Mouse (Mus musculus) forebrain, embryonic 12.5 days (tissue): Measurements from ENCODE around the gene Bcl2l11. TPM values are rescaled to one million over a fixed set of nuclear protein-coding genes. Genes with fewer than 3 reads are reported as not detected.
A peak's percentile ranks its signal among the peaks of the same experiment; 100 is the strongest.

ENCODE experiments used
- ATAC-seq: fragments of 200-750 bp; cut with Nextera tagmentation; 2 replicates; pipeline ENCODE4 v1.8.0; 2017; ENCODE audit warnings: moderate TSS enrichment; ENCODE audit not compliant: low FRiP score
- H3K27ac ChIP-seq: fragments of 300-500 bp; sonication (generic); 2 replicates; pipeline ENCODE4 v1.5.1; 2016; ENCODE audit warnings: mild to moderate bottlenecking
- H3K27me3 ChIP-seq: fragments of 300-500 bp; sonication (generic); 2 replicates; pipeline ENCODE4 v1.6.1; 2016; ENCODE audit warnings: mild to moderate bottlenecking
- H3K36me3 ChIP-seq: fragments of 300-500 bp; sonication (generic); replicated peaks from 2 replicates; pipeline ENCODE4 v1.6.1; 2016; ENCODE audit warnings: mild to moderate bottlenecking
- H3K4me1 ChIP-seq: fragments of 300-500 bp; sonication (generic); 2 replicates; pipeline ENCODE4 v1.6.1; 2016
- H3K4me2 ChIP-seq: fragments of 300-500 bp; sonication (generic); 2 replicates; pipeline ENCODE4 v1.6.1; 2016; ENCODE audit warnings: mild to moderate bottlenecking, moderate library complexity
- H3K4me3 ChIP-seq: fragments of 300-500 bp; sonication (generic); replicated peaks from 2 replicates; pipeline ENCODE4 v1.5.1; 2016; ENCODE audit warnings: mild to moderate bottlenecking
- H3K9ac ChIP-seq: fragments of 300-500 bp; sonication (generic); 2 replicates; pipeline ENCODE4 v1.6.1; 2016; ENCODE audit warnings: mild to moderate bottlenecking
- H3K9me3 ChIP-seq: fragments of 300-500 bp; sonication (generic); 2 replicates; pipeline ENCODE4 v1.6.1; 2016
- WGBS: fragments of 180-500 bp; shearing (Covaris S2); methylation state at CpG from one replicate; pipeline ENCODE4 v1.1.7; 2016; 5-methylcytosine and 5-hydroxymethylcytosine counted together
- polyA plus RNA-seq: library from polyadenylated mRNA; unstranded; fragments of >200 nt; fragmentation: Nextera tagmentation; extraction: Ambion mirVana; gene quantifications from 2 replicates; pipeline ENCODE4 v1.2.1, GENCODE M21; 2016

The Bcl2l11 gene
- polyA plus RNA-seq, 1 experiment from 2014 or later, result 19.6 TPM

DNA sequence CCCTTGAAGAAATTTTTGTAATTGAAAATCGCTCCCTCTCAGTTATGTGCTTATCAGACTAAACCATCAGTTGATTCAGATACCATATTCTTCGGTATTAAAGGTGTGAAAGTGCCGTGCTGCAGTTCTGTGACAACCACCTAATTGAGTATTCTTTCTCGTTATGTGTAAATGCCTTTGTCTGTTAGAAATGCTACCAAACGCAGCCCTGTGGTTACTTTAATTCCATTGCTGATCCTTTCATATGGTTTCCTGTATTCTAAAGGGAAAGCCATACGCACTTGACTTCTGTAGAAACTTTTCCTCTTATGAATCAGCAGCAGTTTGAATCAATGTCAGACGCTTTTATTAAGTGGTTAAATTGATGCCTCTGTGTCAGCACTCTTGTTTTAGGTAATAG, 8.2 kb upstream of the Bcl2l11 start:
- Histone ChIP-seq H3K9ac (no peak overlapping the region), H3K36me3 (no peaks in the 10 kb centered on the region), H3K4me2 (no peak overlapping the region), H3K4me3 (no peak overlapping the region), H3K4me1 (peaks cover 8% of the 10 kb centered on the region), H3K27me3 (peaks cover 28% of the 10 kb centered on the region), H3K27ac (no peak overlapping the region), H3K9me3 (no peaks in the 10 kb centered on the region)
- 64% methylated on average over 7 of the region's 7 CpGs for WGBS
- no peak for ATAC-seq

DNA sequence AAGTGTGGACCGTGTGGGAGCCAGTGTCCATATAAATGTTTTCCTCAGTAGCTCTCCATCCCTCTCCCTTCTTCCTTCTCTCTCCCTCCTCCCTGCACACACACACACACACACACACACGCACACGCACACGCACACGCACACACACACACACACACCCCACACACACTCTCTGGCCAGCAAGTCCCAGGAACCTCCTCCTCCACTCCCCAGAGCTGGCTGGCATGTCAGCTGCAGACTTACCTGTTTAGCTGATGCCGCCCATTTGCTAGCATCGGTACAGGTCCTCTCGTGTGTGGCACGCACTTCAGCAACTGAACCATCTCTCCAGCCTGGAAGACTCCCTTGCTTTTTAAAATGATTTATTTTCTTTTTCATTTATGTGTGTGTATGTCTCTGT, 6.9 kb upstream of the Bcl2l11 start:
- no peak for ATAC-seq
- Histone ChIP-seq H3K27me3 (peaks cover 41% of the 10 kb centered on the region), H3K9ac (no peak overlapping the region), H3K4me3 (no peak overlapping the region), H3K9me3 (no peaks in the 10 kb centered on the region), H3K4me1 (peaks cover 22% of the 10 kb centered on the region), H3K27ac (no peak overlapping the region), H3K4me2 (no peak overlapping the region), H3K36me3 (no peaks in the 10 kb centered on the region)
- WGBS, result 96% methylated on average over 9 of the region's 9 CpGs

DNA sequence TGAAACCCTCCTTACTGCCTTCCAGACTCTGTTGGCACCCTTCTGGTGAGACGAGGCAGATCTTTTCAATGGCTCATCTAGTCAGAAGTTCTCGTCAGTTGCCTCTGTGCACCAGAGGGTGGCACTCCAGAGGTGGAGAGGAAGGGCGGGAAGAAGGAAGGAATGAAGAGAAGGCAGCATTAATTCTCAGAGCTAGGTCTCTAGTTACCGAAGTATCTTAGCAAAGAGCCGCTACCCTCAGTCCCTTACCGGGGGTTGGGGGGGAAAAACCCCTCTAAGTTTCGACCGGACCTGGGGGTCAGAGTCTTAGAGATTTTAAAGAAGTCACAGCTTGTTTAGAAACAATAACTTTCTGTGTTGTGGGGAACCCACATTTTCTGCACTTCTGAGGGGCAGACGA, 3.3 kb upstream of the Bcl2l11 start:
- under 1% methylated on average over 9 of the region's 9 CpGs for WGBS
- Histone ChIP-seq H3K27ac (no peak overlapping the region), H3K4me3 (peak overlapping the region; percentile 16), H3K36me3 (no peaks in the 10 kb centered on the region), H3K9me3 (no peaks in the 10 kb centered on the region), H3K4me2 (peak overlapping the region; percentile 98), H3K4me1 (peaks cover 36% of the 10 kb centered on the region), H3K27me3 (peaks cover 58% of the 10 kb centered on the region), H3K9ac (no peak overlapping the region)
- no peak for ATAC-seq

DNA sequence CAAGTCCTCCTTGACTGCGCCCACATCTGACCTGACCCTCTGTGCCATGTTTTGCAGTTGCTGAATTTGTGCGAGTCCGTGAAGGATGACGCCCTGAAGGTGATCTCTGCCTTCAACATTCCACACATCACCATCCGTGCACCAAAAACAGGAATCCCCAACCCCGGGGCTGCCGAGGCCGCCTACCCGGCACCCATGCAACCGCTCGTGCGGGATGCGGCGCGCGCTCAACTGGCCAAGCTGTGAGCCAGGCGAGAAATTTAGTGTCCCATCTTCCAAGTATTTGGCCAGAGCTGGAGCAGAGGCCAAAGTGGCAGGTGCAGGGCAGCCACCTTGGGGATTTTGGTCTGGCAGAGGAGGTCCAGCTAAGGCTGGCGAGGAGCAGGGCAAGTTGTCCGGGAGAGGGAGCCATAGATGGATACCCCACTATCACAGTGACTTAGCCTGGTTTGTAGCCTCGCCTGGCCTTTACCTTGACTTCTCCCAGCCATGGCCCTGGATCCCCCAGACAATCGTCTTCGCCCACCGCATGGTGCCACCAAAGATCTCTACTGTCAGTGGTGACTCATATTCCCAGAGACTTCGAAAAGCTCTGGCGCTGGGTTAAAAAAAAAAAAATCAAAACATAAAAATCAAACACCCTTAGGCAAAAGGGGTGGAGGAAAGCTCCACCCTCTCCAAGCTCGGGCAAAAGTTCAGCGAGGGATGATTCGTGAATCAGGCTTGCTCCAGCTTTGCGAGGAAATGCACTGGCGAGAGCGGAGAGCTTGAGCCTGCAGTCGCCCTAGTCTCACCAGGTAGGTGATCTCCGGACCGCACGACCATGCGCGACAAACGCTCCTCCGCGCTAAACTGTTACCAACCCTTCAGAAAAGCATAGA, 2.7 kb upstream of the Bcl2l11 start:
- Histone ChIP-seq H3K4me1 (peaks cover 37% of the 10 kb centered on the region), H3K36me3 (no peaks in the 10 kb centered on the region), H3K27ac (no peak overlapping the region), H3K9me3 (no peaks in the 10 kb centered on the region), H3K9ac (no peak overlapping the region), H3K27me3 (peaks cover 58% of the 10 kb centered on the region), H3K4me2 (peak overlapping the region; percentile 98), H3K4me3 (peak overlapping the region; percentile 74)
- ATAC-seq, result no peak
- 1% methylated on average over 40 of the region's 40 CpGs for WGBS

DNA sequence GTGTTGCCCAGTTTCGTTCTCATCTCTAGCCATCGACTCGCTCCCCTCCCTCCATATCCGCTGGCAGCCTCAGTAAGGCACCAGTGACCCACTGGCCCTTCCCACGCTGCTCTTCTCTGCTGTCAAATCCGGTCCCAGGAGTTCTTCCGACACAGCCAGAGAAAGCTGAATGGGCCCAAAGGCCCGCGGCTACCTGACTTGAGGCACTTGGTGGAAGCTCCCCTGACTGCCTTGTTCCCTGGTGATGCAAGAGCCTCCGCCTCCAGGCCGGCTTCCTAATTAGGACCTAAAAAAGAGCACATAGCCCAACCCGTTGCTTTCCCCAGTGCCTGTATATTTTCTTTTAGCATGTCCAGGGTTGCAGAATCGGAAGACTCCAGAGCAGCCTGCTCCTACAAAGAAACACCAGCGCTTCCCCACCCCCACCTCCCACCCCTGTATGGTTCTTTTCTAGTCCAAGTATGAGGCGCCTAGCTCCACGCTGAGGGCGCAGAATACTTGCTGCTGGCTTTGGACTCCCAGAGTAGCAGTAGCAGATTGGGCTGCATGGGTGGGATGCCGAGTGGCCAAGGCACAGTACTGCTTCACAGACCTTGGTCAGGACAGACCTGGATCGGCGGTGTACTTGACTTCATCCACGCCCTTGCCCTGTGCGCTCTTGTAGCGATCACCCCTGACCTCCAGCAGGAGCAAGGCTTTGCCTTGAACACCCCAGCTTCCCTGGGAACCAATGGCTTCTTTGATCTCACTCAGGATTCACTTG, 1.7 kb upstream of the Bcl2l11 start:
- peak overlapping the region; percentile 59; the same call in 1 of the 2 replicates for H3K9ac ChIP-seq
- peaks cover 58% of the 10 kb centered on the region for H3K27me3 ChIP-seq
- H3K4me3 ChIP-seq, result peak overlapping the region; percentile 74
- H3K4me1 ChIP-seq, result peaks cover 46% of the 10 kb centered on the region
- WGBS, result 3% methylated on average over 23 of the region's 23 CpGs
- no peaks in the 10 kb centered on the region for H3K9me3 ChIP-seq
- H3K27ac ChIP-seq, result no peak overlapping the region
- no peak for ATAC-seq
- no peaks in the 10 kb centered on the region for H3K36me3 ChIP-seq
- H3K4me2 ChIP-seq, result peak overlapping the region; percentile 98

DNA sequence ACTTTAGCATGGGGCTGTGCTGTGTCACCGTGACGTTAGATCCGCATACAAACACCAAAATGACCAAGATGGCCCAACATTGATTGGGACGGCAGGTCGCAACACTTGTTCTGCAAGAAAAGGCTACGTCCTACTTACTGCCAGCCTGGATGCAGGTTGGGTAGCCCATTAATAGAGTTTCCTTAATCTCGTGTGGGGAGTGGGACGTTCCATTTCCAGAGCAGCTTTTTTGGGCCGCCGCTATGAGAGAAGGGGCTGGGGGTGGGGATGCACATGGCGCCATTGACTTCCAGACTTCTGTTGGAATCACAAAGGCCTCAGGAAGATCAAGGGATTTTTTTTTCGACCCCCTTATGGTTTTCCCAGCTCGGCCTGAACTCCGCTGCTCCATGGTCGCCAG, 1.1 kb upstream of the Bcl2l11 start:
- H3K9me3 ChIP-seq, result no peaks in the 10 kb centered on the region
- 4% methylated on average over 15 of the region's 15 CpGs for WGBS
- H3K27me3 ChIP-seq, result peaks cover 58% of the 10 kb centered on the region
- no peaks in the 10 kb centered on the region for H3K36me3 ChIP-seq
- peaks cover 48% of the 10 kb centered on the region for H3K4me1 ChIP-seq
- no peak overlapping the region for H3K27ac ChIP-seq
- H3K4me3 ChIP-seq, result peak overlapping the region; percentile 74
- peak overlapping the region; percentile 98 for H3K4me2 ChIP-seq
- peak overlapping the region; percentile 59 for H3K9ac ChIP-seq
- no peak for ATAC-seq

DNA sequence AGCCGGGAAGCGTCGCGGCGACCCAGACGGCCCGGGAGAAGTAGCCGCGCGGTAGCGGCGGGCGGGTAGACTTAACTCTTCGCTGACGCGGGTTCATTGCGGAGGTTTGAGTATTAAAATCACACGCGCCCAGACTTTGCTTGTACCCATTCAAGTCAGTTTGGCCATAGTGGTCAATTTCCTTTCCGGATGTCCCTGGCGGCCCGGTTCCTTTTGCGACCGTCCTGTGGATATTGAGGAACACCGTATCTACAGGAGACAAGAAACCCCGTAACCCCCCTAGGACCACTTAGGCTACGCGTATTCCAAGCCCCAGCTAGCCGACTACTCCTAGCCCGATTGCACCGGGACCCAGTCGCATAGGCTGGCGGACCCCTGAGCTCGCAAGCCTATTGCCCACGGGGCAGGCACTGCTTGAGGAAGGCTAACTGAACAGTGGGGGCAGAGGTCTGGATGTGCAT, 783 bp downstream of the Bcl2l11 start:
- Histone ChIP-seq H3K36me3 (peaks cover 12% of the 10 kb centered on the region), H3K4me2 (peak overlapping the region; percentile 98), H3K4me3 (peak overlapping the region; percentile 74), H3K9me3 (no peaks in the 10 kb centered on the region), H3K9ac (peak overlapping the region; percentile 74), H3K27ac (0 out of 2 replicates have a peak overlapping the region, but pooled peaks have one; percentile 86), H3K4me1 (peaks cover 51% of the 10 kb centered on the region), H3K27me3 (peaks cover 40% of the 10 kb centered on the region)
- WGBS, result 0% methylated on average over 35 of the region's 35 CpGs
- peak; percentile 1; the same call in 1 of the 2 replicates for ATAC-seq

DNA sequence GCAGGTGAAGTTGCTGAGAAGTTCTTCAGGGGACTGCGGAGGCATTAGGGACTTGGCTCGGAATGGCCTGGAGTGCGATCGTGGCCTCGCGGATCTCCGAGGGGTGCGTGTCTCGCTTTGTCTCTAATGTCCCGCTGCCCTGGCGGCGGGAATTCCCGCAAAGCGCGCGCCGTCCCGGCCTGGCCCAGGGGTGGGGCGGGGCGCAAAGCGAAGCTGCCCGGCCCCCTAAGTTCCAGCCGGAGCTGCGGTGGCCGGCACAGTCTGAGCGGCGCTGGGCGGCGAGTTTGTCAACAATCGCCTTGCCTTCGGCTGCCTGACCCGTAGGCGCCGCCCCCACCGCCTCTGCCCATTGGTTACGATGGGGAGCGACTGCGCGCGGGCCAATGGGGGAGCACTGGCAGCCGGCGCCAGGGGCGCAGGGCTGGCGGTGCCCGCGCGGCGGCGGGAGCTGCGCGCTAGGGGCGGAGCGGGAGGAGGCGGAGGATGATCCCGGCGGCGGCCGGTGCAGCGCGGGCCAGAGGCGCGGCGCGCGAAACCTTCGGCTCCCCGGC, 1.4 kb downstream of the Bcl2l11 start:
- peak overlapping the region; percentile 86 for H3K27ac ChIP-seq
- peak overlapping the region; percentile 98 for H3K4me2 ChIP-seq
- no peaks in the 10 kb centered on the region for H3K9me3 ChIP-seq
- H3K4me3 ChIP-seq, result peak overlapping the region; percentile 74
- H3K36me3 ChIP-seq, result peaks cover 15% of the 10 kb centered on the region
- peak; percentile 91 for ATAC-seq
- peak overlapping the region; percentile 74 for H3K9ac ChIP-seq
- peaks cover 51% of the 10 kb centered on the region for H3K4me1 ChIP-seq
- H3K27me3 ChIP-seq, result peaks cover 34% of the 10 kb centered on the region
- 0% methylated on average over 67 of the region's 67 CpGs for WGBS

DNA sequence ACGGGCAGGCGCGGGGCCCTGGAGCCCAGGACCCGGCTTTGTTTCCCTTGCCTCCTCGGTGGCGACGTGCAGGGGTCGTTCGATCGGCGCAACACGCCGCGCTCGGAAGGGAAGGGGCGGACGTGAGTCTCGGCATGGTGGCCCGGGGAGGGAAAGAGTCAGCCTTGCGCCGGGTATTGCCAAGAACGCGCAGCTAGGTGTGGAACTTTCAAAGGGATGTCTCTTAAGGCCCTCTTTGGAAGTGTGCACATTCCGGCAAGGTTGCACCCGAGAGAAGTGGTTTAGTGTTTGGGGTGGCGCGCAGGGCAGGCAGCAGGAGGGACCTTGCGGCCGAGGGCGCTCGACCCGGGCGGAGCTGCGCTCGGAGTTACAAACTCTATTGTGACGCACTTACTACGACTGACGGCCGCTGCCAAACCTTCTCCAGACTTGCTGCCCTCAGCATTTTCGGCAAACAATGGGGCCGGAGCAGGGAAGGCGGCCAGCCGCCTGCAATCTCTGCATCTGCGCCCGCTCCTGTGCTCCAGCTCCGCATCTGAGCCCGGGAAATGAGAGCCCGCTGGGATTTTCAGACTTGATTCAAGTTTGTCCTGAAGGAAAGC, 2.0 kb downstream of the Bcl2l11 start:
- Histone ChIP-seq H3K9ac (peak overlapping the region; percentile 74), H3K4me3 (peak overlapping the region; percentile 74), H3K4me1 (peaks cover 46% of the 10 kb centered on the region), H3K27me3 (peaks cover 29% of the 10 kb centered on the region), H3K27ac (peak overlapping the region; percentile 86), H3K36me3 (peaks cover 16% of the 10 kb centered on the region), H3K4me2 (peak overlapping the region; percentile 98), H3K9me3 (no peaks in the 10 kb centered on the region)
- WGBS, result under 1% methylated on average over 44 of the region's 48 CpGs
- ATAC-seq, result peak; percentile 13; the same call in 1 of the 2 replicates

DNA sequence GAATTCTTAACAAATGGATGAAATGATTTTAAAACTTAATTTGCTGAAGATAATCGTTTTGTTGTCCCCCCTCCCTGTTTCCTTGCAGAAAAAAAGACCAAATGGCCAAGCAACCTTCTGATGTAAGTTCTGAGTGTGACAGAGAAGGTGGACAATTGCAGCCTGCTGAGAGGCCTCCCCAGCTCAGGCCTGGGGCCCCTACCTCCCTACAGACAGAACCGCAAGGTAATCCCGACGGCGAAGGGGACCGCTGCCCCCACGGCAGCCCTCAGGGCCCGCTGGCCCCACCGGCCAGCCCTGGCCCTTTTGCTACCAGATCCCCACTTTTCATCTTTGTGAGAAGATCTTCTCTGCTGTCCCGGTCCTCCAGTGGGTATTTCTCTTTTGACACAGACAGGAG, 2.7 kb downstream of the Bcl2l11 start:
- peak overlapping the region; percentile 98 for H3K4me2 ChIP-seq
- peak overlapping the region; percentile 74 for H3K9ac ChIP-seq
- H3K4me3 ChIP-seq, result peak overlapping the region; percentile 74
- no peaks in the 10 kb centered on the region for H3K9me3 ChIP-seq
- 21% methylated on average over 10 of the region's 10 CpGs for WGBS
- peaks cover 19% of the 10 kb centered on the region for H3K36me3 ChIP-seq
- peaks cover 38% of the 10 kb centered on the region for H3K4me1 ChIP-seq
- H3K27me3 ChIP-seq, result peaks cover 22% of the 10 kb centered on the region
- H3K27ac ChIP-seq, result no peak overlapping the region
- ATAC-seq, result no peak

DNA sequence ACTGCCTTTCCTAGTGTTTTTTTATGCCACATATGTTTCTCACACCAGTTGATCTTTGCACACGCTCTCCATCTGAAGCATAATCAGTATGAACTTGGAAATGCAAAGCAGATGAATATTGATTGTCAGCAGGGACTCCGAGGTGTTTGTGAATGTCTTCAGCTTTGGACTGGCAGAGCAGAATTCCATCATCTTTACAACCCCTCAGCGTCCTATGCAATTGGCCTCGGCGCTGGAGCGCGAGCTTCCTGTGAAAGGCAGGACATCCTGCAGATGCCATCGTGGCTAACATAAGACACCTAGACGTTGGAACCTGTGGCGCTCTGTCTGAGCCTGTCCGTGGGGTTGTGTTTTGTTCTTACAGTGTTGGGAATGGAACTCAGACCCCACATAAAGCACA, 5.7 kb downstream of the Bcl2l11 start:
- no peak for ATAC-seq
- no peak overlapping the region for H3K9ac ChIP-seq
- H3K4me2 ChIP-seq, result no peak overlapping the region
- peaks cover 22% of the 10 kb centered on the region for H3K4me1 ChIP-seq
- H3K27me3 ChIP-seq, result no peaks in the 10 kb centered on the region
- H3K27ac ChIP-seq, result no peak overlapping the region
- peaks cover 37% of the 10 kb centered on the region for H3K36me3 ChIP-seq
- 93% methylated on average over 11 of the region's 11 CpGs for WGBS
- no peaks in the 10 kb centered on the region for H3K9me3 ChIP-seq
- H3K4me3 ChIP-seq, result no peak overlapping the region

DNA sequence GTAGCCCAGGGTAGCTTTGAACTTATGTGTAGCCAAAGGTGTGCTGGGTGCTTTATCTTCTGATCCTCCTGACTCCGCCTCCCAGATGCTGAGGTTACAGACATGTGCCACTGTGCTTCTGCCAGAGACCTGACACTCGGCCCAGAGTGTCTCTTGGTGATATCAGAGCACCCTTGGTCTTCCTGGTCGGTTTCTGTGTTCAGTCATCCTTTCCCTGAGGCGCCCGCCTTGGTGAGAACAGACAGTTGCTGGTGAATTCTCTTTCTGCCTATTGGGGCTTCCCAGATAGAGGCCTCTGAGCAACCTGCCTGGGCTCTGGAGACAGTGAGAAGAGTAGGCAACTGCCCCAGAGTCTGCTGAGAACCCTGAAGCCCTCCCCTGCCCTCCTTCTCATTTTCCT, 6.8 kb downstream of the Bcl2l11 start:
- H3K27me3 ChIP-seq, result no peaks in the 10 kb centered on the region
- no peak overlapping the region for H3K4me3 ChIP-seq
- no peaks in the 10 kb centered on the region for H3K9me3 ChIP-seq
- ATAC-seq, result no peak
- peaks cover 24% of the 10 kb centered on the region for H3K4me1 ChIP-seq
- H3K36me3 ChIP-seq, result peaks cover 37% of the 10 kb centered on the region
- no peak overlapping the region for H3K27ac ChIP-seq
- no peak overlapping the region for H3K4me2 ChIP-seq
- H3K9ac ChIP-seq, result no peak overlapping the region
- WGBS, result 92% methylated on average over 5 of the region's 5 CpGs
